Mouse (Mus musculus) c-Kit-positive CD71-negative TER-119-negative erythroid progenitor cells, embryonic 14.5 days (primary cell): ENCODE data around the gene Kcnj16.

Source experiments
- DNase-seq: peaks from one replicate; pipeline ENCODE4 v3.0.0-alpha.2; 2013; ENCODE audit warnings: low read depth

Kcnj16 gene

DNA sequence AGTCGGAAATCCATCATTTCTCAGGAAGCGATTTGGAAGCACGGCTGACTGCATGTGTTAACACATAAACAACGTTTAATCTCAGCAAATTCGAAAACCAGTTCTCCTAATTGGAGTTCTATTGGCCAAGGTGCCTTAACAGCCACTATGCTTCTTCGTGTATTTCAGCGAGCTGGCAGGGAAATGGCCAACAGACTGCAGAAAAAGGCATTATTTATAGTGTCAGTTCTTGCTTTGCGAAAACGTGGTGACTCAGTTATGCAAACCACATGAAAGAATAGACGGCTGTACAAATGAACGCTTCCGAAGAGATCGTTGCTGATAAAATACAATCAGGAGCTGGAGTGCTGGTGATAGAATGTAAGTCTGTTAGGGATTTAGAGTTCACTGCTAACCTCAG, 88.2 kb downstream of the Kcnj16 start:
- no peak for DNase-seq

DNA sequence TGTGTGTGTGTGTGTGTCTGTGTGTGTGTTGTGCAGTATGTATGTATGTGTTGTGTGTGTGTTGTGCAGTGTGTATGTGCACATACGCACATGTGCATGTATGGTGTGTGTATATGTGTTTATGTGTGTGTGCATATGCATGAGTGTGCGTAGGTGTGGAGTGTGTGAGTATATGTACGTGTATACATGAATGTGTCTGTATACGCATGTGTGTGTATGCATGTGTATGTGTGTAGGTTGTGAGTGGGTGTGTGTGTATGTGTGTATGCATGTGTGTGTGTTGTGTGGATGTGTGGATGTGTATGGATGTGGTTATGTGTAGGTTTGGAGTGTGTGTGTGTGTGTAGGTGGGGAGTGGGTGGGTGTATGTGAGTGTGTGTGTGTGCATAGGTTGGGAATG, 89.6 kb downstream of the Kcnj16 start:
- DNase-seq = no peak

DNA sequence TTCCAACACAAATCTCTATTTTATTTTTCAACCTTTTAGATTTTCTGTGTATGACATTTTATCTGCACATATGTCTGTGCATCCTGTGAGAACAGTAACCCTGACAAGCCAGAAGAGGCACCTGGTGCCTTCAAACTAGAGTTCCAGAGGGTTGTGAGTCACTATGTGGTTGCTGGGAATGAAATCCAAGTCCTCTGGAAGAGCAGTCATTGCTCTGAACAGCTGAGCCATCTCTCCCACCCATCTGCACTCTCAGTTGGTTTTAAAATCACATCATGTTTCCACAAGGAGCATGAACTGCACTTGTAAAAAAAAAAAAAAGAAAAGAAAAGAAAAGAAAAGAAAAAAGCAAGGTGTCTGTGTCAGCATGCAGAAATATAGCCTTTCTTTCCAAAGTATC, 91.6 kb downstream of the Kcnj16 start:
- no peak for DNase-seq

DNA sequence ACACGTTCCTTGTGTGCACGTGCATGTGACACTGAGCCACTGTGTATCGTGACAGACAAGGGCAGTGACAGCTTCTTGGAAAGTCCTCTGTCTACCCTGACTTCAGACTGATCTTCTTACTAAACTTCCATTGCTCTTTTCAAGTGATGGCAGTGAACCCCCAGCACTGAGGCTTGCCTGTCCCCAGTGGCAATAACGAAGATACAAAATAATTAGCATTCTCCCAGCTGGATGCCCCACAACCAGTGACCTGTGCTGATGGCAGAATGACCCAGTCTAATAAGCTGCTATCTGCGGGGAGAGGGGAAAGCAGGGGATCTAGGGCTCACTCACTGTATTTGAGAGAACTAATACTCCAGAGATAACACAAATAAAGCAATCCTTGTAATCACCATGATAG, 92.4 kb downstream of the Kcnj16 start:
- DNase-seq = no peak

DNA sequence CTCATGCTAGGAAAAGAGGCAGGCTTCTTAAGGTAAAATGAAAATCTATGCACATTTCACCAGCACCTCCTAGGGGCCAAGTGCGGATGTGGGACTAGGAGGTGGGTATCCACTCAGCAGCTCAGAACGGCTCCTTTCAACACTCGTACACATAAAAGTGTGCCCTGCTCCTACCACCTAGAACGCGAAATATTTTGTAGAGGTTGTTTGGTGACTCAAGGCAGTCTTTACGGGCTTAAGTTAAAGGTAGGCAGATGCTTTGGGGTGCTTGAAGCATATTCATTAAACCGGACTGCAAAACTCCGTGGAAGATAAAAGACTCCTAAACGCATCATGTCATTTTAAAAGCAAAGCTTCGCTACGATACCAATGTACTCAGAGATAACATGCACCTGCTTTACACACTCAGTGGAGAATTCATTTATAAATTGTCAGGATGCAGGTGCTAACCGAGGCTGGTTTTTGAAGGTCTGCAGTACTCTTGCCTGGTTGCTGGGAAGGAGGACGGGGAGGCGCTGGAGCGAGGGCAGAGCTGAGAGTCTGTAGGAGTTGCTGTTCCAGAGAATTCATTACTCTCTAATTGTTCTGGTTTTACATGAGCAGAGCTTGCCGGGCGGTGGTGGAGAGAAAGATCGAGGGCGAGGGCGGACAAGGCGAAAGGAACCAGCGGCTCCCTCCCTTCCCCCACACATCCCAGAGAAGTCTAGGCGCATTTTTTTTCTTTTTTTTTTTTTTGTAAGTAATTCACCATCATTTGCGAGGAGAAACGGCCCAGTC, 97.1 kb downstream of the Kcnj16 start:
- no peak for DNase-seq

GRCm38 (mm10) chr11:111065635-111066298, 97.9 kb downstream of the Kcnj16 start, which contains the start of gene Kcnj2:
Kcnj2 (plus strand) TSS chr11:111066164.
- peak; percentile 75 for DNase-seq

GRCm38 (mm10) chr11:111066299-111066691, 98.5 kb downstream of the Kcnj16 start:
- DNase-seq = no peak

DNA sequence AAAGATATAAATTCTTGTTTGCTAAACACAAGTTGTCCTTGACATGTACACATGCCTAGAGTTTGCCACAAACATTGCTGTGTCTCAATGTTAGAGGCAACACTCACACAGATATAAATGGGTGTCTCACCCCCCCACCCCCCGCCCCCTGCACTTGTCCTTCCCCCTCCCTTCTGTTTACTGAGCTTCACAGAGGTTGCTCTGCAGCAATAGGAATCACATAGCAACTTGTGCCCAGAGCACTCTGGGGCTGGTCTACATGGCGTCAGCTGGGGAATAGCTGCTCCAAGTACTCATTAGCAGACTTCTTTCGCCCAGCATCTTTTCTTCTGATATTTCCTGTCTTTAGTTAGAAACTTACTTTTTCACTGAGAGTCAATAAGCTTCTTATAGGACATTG, 100.0 kb downstream of the Kcnj16 start:
- no peak for DNase-seq

DNA sequence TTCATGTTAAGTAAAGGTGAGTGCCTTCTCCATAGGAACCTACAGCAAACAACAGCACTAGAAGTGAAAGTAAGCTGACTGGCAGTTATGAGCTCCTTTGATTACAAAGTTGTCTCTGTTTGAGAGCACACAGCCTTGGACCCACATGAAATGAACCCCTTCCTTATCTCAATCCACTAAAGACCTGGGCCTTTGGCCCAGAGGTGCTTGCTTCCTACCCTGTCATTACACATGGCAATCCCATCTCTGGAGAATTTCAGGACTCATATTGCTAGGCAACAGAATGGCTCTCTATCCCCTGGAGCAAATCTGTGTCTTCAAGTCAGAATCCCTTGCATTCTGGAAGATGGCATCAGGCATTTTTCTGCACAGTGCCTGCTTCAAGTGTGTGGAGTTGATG, 102.6 kb downstream of the Kcnj16 start:
- DNase-seq = no peak

DNA sequence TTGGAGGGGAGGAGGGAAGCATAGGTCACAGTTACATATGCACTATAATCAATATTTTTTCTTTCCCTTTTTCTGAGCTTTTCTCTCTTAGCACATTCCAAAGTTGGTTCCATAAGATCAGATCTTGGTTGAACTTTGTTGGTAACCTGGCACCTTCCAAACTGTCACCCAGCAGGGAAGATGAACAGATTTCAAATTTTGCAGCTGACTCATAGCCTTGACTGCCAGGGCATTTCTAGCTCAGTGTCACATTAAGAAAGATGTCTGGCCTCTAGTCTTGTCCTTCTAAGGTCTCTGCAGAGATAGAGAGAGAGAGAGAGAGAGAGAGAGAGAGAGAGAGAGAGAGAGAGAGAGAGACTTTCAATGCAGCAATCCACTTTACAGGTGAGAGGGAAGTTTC, 106.3 kb downstream of the Kcnj16 start:
- no peak for DNase-seq
